Mouse (Mus musculus) T-helper 2 cell (primary cell): Measurements from ENCODE around the gene Mb.

Source experiments
- in situ Hi-C: fragments of 300-600 bp; cut with MboI, MseI; formaldehyde crosslinking; loops from one replicate; pipeline ENCODE4 v1.15.1; 2025; ENCODE audit warnings: high pct_unique_total_duplicates

Mb gene

GRCm38 (mm10) chr15:76979799-76980198 is 70.7 kb downstream of the Mb start:
- in situ Hi-C loops, result no loop called here

GRCm38 (mm10) chr15:76976619-76977018 is 73.9 kb downstream of the Mb start:
- in situ Hi-C loops, result no loop called here

DNA sequence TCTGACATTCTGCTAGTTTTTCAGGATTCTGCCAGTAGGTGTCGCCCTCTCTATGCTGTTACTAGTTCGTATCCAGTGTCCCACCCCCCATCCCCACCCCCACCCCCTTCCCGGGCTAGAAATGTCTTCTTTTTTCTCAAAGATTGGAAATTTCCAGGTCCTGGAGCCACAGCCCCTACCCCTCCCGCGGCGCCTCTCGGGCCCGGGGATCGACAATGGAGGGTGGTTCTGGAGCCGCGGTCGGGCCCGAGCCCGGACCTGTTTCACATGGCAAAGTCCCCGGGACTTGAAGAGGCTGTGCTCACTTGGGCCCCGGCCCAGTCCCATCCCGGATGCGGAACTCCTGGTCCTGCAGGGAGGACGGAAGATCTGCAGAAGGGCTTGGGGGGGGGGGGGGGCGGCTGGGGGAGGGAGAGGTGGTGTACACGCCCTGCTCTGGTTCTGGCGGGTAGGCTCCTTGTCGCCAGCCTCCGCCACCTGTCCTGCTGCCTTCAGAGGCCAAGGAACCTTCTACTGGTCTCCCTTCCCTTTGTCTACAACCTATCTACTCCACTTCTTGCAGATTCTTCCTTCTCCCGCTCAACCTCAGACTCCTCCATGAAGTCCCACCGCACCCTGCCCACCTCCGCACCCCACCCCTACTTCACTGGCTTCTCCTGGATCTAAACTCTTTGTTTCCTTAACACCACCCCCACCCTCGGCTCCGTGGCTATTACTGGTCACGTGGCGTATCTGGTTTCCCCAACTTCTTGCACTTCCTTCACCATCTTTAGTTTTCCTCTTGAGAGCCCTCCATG is 76.4 kb downstream of the Mb start:
- in situ Hi-C loops, result no loop called here

DNA sequence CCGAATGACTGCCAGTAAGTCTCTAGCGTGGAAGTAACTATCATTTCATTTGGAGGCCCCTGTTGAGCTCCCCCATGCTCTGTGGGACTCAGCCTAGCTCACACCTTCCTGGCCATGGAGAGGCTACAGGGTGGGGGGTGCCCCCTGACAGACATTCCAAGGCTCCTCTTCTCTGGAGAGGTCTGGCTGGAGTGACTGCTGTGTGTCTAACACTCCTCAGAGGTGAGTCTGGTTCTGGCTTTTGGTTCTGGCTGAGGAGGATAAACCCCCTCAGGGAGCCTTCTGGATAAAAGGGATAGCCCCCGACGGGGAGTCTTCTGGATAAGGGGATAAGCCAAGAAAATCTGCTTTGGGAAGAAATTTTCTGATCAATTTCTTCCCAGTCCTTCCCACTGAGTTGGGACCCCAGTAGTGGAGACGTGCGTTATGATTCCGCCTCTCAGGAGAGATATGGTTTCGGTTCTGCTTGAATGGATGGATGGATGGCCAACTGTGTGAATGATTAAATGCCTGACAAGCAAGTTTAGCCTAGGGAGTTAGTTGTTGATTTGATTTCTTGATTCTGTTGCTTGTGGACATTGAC is 77.1 kb downstream of the Mb start:
- in situ Hi-C loops, result no loop called here

DNA sequence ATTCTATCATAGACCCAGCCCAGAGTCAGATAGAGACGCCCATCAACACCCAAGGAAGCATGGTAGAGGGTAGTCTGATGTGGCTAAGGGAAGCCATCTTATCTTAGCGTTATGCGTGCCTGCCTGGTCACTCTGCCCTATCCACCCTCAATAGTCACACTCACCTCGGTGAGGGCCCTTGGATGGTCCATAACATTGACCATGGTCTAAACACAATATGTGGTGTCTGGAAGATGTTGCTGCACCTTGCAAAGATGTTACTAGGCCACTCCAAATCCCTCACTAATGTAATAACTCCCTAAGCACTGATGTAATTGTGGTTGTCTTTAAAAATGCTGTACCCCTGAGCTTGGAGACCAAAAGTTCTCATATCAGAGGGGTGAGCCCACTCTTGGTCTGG is 77.8 kb downstream of the Mb start:
- in situ Hi-C loops, result no loop called here
